Mouse (Mus musculus) ES-Bruce4 (cell line): ENCODE data around the gene Spata21.

Experiments
- CTCF ChIP-seq: IDR thresholded peaks from one replicate; pipeline ENCODE4 v1.8.1; 2011; ENCODE audit warnings: low read depth, low read length
- POLR2A ChIP-seq: IDR thresholded peaks from one replicate; pipeline ENCODE4 v1.8.1; 2011; ENCODE audit warnings: low read length; ENCODE audit not compliant: insufficient read depth

DNA sequence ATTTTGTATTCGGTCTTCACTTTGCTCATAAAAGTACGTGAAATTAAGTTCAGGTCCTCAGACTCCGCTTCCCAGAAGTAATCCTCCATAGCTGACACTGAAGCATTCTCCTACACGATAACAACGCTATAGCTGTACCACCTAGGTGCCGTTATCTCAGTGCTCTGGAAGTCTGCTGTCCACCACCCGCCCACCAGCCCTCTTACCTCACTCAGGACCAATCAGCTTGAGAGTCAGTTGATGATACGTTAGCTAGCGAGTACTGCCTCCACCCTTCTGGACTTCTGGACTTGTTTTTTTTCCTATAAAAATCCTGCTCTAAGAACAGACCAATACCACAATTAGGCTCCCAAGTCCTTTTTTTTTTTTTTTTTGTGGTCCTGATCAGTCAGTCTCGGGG is 1.3 kb upstream of the Spata21 start:
- TF ChIP-seq CTCF (no peak), POLR2A (no peak)
